Mouse (Mus musculus) stomach, postnatal 0 days (tissue): ENCODE measurements around the gene Krt1. TPM values are rescaled to one million over a fixed set of nuclear protein-coding genes. Genes with fewer than 3 reads are reported as not detected.
A peak's percentile ranks its signal among the peaks of the same experiment; 100 is the strongest.

Experiments
- ATAC-seq: fragments of 200-750 bp; cut with Nextera tagmentation; 2 replicates; pipeline ENCODE4 v1.8.0; 2017; ENCODE audit not compliant: low FRiP score, low TSS enrichment
- DNase-seq: peaks from one replicate; pipeline ENCODE4 v3.0.0-alpha.2; 2016; ENCODE audit warnings: low spot score
- H3K27ac ChIP-seq: fragments of 300-500 bp; sonication (generic); replicated peaks from 2 replicates; pipeline ENCODE4 v1.5.1; 2014; ENCODE audit warnings: mild to moderate bottlenecking, control low read depth
- H3K27me3 ChIP-seq: fragments of 300-500 bp; sonication (generic); 2 replicates; pipeline ENCODE4 v1.6.1; 2014; ENCODE audit warnings: low read length; ENCODE audit not compliant: control insufficient read depth, insufficient read depth
- H3K36me3 ChIP-seq: fragments of 300-500 bp; sonication (generic); 2 replicates; pipeline ENCODE4 v1.6.1; 2014; ENCODE audit warnings: low read length, mixed read lengths; ENCODE audit not compliant: control insufficient read depth, insufficient read depth
- H3K4me1 ChIP-seq: fragments of 300-500 bp; sonication (generic); replicated peaks from 2 replicates; pipeline ENCODE4 v1.6.1; 2014; ENCODE audit warnings: antibody characterized with exemption; ENCODE audit not compliant: control insufficient read depth, insufficient read depth
- H3K4me2 ChIP-seq: fragments of 300-500 bp; sonication (generic); replicated peaks from 2 replicates; pipeline ENCODE4 v1.6.1; 2014; ENCODE audit warnings: low read depth, mild to moderate bottlenecking, control low read depth, moderate library complexity
- H3K4me3 ChIP-seq: fragments of 300-500 bp; sonication (generic); 2 replicates; pipeline ENCODE4 v1.5.1; 2014; ENCODE audit warnings: low read depth, low read length, control low read depth
- H3K9ac ChIP-seq: fragments of 300-500 bp; sonication (generic); 2 replicates; pipeline ENCODE4 v1.6.1; 2014; ENCODE audit warnings: mild to moderate bottlenecking, low read length, control low read depth, mixed read lengths
- H3K9me3 ChIP-seq: fragments of 300-500 bp; sonication (generic); 2 replicates; pipeline ENCODE4 v1.6.1; 2016; ENCODE audit warnings: low read length; ENCODE audit not compliant: control insufficient read depth
- CTCF ChIP-seq: IDR thresholded peaks from 2 replicates; pipeline ENCODE4 v1.5.1; 2016; ENCODE audit warnings: antibody characterized with exemption, low read depth, mild to moderate bottlenecking, moderate library complexity
- EP300 ChIP-seq: optimal IDR thresholded peaks from 2 replicates; pipeline ENCODE3; 2016; ENCODE audit warnings: antibody characterized with exemption
- WGBS: fragments of 180-500 bp; shearing (Covaris S2); extraction: QIAGEN DNeasy Blood & Tissue Kit; methylation state at CpG from one replicate; pipeline ENCODE4 v1.1.7; 2014; 5-methylcytosine and 5-hydroxymethylcytosine counted together
- polyA plus RNA-seq: library from polyadenylated mRNA; unstranded; fragments of >200 nt; fragmentation: Nextera tagmentation; extraction: Ambion mirVana; gene quantifications from 2 replicates; pipeline ENCODE4 v1.2.1, GENCODE M21; 2015

Gene Krt1
- polyA plus RNA-seq, 1 experiment from 2014 or later, result 588 TPM

GRCm38 (mm10) chr15:101873231-101873630 is 22.6 kb upstream of the Krt1 start:
- TF ChIP-seq EP300 (no peak), CTCF (no peak)
- H3K27me3 ChIP-seq, result no peaks in the 10 kb centered on the region; the same call in 1 of the 2 replicates
- no peak overlapping the region for H3K9ac ChIP-seq
- H3K4me1 ChIP-seq, result no peaks in the 10 kb centered on the region
- WGBS, result 64% methylated on average over 4 of the region's 4 CpGs
- H3K4me3 ChIP-seq, result no peak overlapping the region
- H3K27ac ChIP-seq, result no peak overlapping the region
- DNase-seq (no peak), ATAC-seq (no peak)
- H3K4me2 ChIP-seq, result no peak overlapping the region
- no peaks in the 10 kb centered on the region for H3K36me3 ChIP-seq
- H3K9me3 ChIP-seq, result no peaks in the 10 kb centered on the region

- ATAC-seq (no peak), DNase-seq (no peak)
- no peak within 1 kb of the TSS for H3K27ac ChIP-seq
- H3K4me3 ChIP-seq, result no peak within 1 kb of the TSS
- no peak within 1 kb of the TSS for H3K4me2 ChIP-seq
- H3K9me3 ChIP-seq, result no peaks in the 10 kb centered on the region
- no peaks in the 10 kb centered on the region; the same call in 1 of the 2 replicates for H3K27me3 ChIP-seq
- H3K9ac ChIP-seq, result no peak within 1 kb of the TSS
- no peaks in the 10 kb centered on the region for H3K4me1 ChIP-seq
- WGBS, result 31% methylated on average over 6 of the region's 6 CpGs
- H3K36me3 ChIP-seq, result no peaks in the 10 kb centered on the region
- TF ChIP-seq EP300, result no peak
- TF ChIP-seq CTCF, result no peak
Observed at GRCm38 (mm10) chr15:101869431-101869830, 18.8 kb upstream of the Krt1 start, which contains the start of gene Krt77. TSS of gene Krt77 (minus strand) at chr15:101869705.

- Histone ChIP-seq H3K4me3 (no peak overlapping the region), H3K9me3 (no peaks in the 10 kb centered on the region), H3K27me3 (no peaks in the 10 kb centered on the region; the same call in 1 of the 2 replicates), H3K4me1 (no peaks in the 10 kb centered on the region), H3K27ac (no peak overlapping the region), H3K4me2 (no peak overlapping the region), H3K36me3 (no peaks in the 10 kb centered on the region), H3K9ac (no peak overlapping the region)
- ATAC-seq (no peak), DNase-seq (no peak)
- 77% methylated on average over 7 of the region's 7 CpGs for WGBS
- TF ChIP-seq CTCF, result no peak
- TF ChIP-seq EP300, result no peak
Observed at GRCm38 (mm10) chr15:101866754-101867153, 16.2 kb upstream of the Krt1 start.

- DNase-seq (peak; percentile 65), ATAC-seq (no peak)
- H3K4me2 ChIP-seq, result peak overlapping the region; percentile 70
- 57% methylated on average over 13 of the region's 13 CpGs for WGBS
- no peak for TF ChIP-seq EP300
- TF ChIP-seq CTCF, result peak; percentile 66
- H3K9me3 ChIP-seq, result no peaks in the 10 kb centered on the region
- H3K9ac ChIP-seq, result peak overlapping the region; percentile 59; the same call in 1 of the 2 replicates
- no peaks in the 10 kb centered on the region for H3K36me3 ChIP-seq
- H3K27me3 ChIP-seq, result no peaks in the 10 kb centered on the region
- no peak overlapping the region for H3K27ac ChIP-seq
- H3K4me3 ChIP-seq, result peak overlapping the region; percentile 34; the same call in 1 of the 2 replicates
- H3K4me1 ChIP-seq, result no peaks in the 10 kb centered on the region
Observed at GRCm38 (mm10) chr15:101860421-101861130, 10.0 kb upstream of the Krt1 start.

GRCm38 (mm10) chr15:101859735-101860170 is 9.2 kb upstream of the Krt1 start:
- under 1% methylated on average over 31 of the region's 33 CpGs for WGBS
- no peaks in the 10 kb centered on the region for H3K36me3 ChIP-seq
- peak overlapping the region; percentile 59 for H3K9ac ChIP-seq
- no peaks in the 10 kb centered on the region for H3K4me1 ChIP-seq
- H3K4me3 ChIP-seq, result peak overlapping the region; percentile 34
- H3K27ac ChIP-seq, result peak overlapping the region; percentile 75
- H3K27me3 ChIP-seq, result no peaks in the 10 kb centered on the region
- DNase-seq (peak; percentile 80), ATAC-seq (peak; percentile 28; the same call in 1 of the 2 replicates)
- no peaks in the 10 kb centered on the region for H3K9me3 ChIP-seq
- H3K4me2 ChIP-seq, result peak overlapping the region; percentile 70
- TF ChIP-seq CTCF (peak; percentile 21; the same call in 1 of the 2 replicates), EP300 (no peak)
